Mouse (Mus musculus) myocyte (in vitro differentiated cells): ENCODE data around the gene Prkcq. TPM values are rescaled to one million over a fixed set of nuclear protein-coding genes. Genes with fewer than 3 reads are reported as not detected.

Experiments used
- H3K27me3 ChIP-seq: one replicate; pipeline ENCODE4 v1.6.1; 2011; ENCODE audit not compliant: control insufficient read depth, insufficient read depth, insufficient read length
- H3K36me3 ChIP-seq: one replicate; pipeline ENCODE4 v1.6.1; 2011; ENCODE audit not compliant: control insufficient read depth, insufficient read depth
- H3K4me2 ChIP-seq: one replicate; pipeline ENCODE4 v1.6.1; 2011; ENCODE audit warnings: low read depth, control low read depth
- H3K4me3 ChIP-seq: one replicate; pipeline ENCODE4 v1.5.1; 2011; ENCODE audit warnings: mild to moderate bottlenecking, control low read depth, moderate library complexity
- H3K79me2 ChIP-seq: one replicate; pipeline ENCODE4 v1.6.1; 2011; ENCODE audit not compliant: control insufficient read depth, insufficient read depth
- H3ac ChIP-seq: one replicate; pipeline ENCODE4 v1.6.1; 2011; ENCODE audit not compliant: control insufficient read depth, insufficient read length
- CEBPB ChIP-seq: IDR thresholded peaks from 2 replicates; pipeline ENCODE4 v1.6.1; 2011; ENCODE audit warnings: mild to moderate bottlenecking, moderate library complexity; ENCODE audit not compliant: poor library complexity, insufficient read depth, severe bottlenecking
- E2F4 ChIP-seq: IDR thresholded peaks from one replicate; pipeline ENCODE4 v1.6.1; 2011; ENCODE audit warnings: mild to moderate bottlenecking, control low read depth, moderate library complexity; ENCODE audit not compliant: insufficient read depth
- MAX ChIP-seq: IDR thresholded peaks from one replicate; pipeline ENCODE4 v1.6.1; 2011; ENCODE audit warnings: low read depth, mild to moderate bottlenecking, control low read depth
- MYOD1 ChIP-seq, 3 experiments: IDR thresholded peaks; one replicate each; pipeline ENCODE4 v1.6.1; 2011; ENCODE audit warnings: control low read depth in 2 of 3, low read depth in 2 of 3, mild to moderate bottlenecking in 2 of 3, moderate library complexity in 1 of 3; ENCODE audit not compliant: insufficient read length in 2 of 3, control insufficient read depth in 1 of 3
- MYOG ChIP-seq, 3 experiments: IDR thresholded peaks; one replicate each; pipeline ENCODE4 v1.6.1; 2011; ENCODE audit warnings: control low read depth in 2 of 3, low read depth in 2 of 3, mild to moderate bottlenecking in 2 of 3; ENCODE audit not compliant: insufficient read length in 2 of 3, control insufficient read depth in 1 of 3, insufficient read depth in 1 of 3
- POLR2A ChIP-seq: IDR thresholded peaks from one replicate; pipeline ENCODE4 v1.6.1; 2011; ENCODE audit warnings: low read depth, mild to moderate bottlenecking, control low read depth, moderate library complexity; ENCODE audit not compliant: insufficient read length
- POLR2AphosphoS2 ChIP-seq: IDR thresholded peaks from one replicate; pipeline ENCODE4 v1.6.1; 2011; ENCODE audit warnings: low read depth, control low read depth; ENCODE audit not compliant: insufficient read length
- REST ChIP-seq: IDR thresholded peaks from one replicate; pipeline ENCODE4 v1.6.1; 2011; ENCODE audit warnings: mild to moderate bottlenecking, control low read depth, moderate library complexity; ENCODE audit not compliant: insufficient read depth, insufficient read length
- SRF ChIP-seq: IDR thresholded peaks from one replicate; pipeline ENCODE4 v1.6.1; 2011; ENCODE audit warnings: low read depth; ENCODE audit not compliant: control insufficient read depth, insufficient read length
- TCF12 ChIP-seq: IDR thresholded peaks from one replicate; pipeline ENCODE4 v1.6.1; 2011; ENCODE audit warnings: mild to moderate bottlenecking, control low read depth; ENCODE audit not compliant: poor library complexity, insufficient read depth, severe bottlenecking
- TCF3 ChIP-seq: IDR thresholded peaks from one replicate; pipeline ENCODE4 v1.6.1; 2011; ENCODE audit warnings: low read depth, control low read depth; ENCODE audit not compliant: insufficient read length
- USF1 ChIP-seq: IDR thresholded peaks from one replicate; pipeline ENCODE4 v1.6.1; 2011; ENCODE audit warnings: low read depth, mild to moderate bottlenecking, control low read depth, moderate library complexity
- polyA plus RNA-seq: library from polyadenylated mRNA; unstranded; fragments of >200 nt; fragmentation: generic; extraction: Trizol; gene quantifications from one replicate; pipeline ENCODE4 v1.2.1, GENCODE M21; 2012; ENCODE audit warnings: missing spikeins

Prkcq gene
- polyA plus RNA-seq, 1 experiment: 0.02 TPM

DNA sequence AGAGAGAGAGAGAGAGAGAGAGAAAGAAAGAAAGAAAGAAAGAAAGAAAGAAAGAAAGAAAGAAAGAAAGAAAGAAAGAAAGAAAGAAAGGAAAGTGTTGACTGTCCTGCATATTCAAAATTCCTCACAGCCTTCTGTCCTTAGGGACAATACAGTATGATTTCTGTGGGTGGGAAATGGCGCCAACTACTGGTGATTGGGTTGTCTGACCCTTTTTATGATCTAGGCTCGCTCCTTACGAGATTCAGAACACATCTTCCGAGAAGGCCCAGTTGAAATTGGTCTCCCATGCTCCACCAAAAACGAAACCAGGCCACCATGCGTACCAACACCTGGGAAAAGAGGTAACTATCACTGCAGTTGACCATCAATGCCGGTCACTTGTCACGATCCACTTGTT, 82.0 kb downstream of the Prkcq start:
- Histone ChIP-seq H3K79me2 (no peaks in the 10 kb centered on the region), H3K4me2 (no peak overlapping the region), H3K36me3 (no peaks in the 10 kb centered on the region), H3ac (no peak overlapping the region), H3K4me3 (no peak overlapping the region), H3K27me3 (no peaks in the 10 kb centered on the region)
- TF ChIP-seq REST (no peak), MYOG (IDR thresholded peaks at IDR 0.05; ENCODE audit: control insufficient read depth in 1 of 3, insufficient read depth in 1 of 3, insufficient read length in 2 of 3, low read depth in 2 of 3) (no peak), MYOD1 (IDR thresholded peaks at IDR 0.05; ENCODE audit: control insufficient read depth in 1 of 3, insufficient read length in 2 of 3, low read depth in 2 of 3) (no peak), SRF (no peak), USF1 (no peak), E2F4 (no peak), POLR2A (no peak), TCF12 (no peak)

DNA sequence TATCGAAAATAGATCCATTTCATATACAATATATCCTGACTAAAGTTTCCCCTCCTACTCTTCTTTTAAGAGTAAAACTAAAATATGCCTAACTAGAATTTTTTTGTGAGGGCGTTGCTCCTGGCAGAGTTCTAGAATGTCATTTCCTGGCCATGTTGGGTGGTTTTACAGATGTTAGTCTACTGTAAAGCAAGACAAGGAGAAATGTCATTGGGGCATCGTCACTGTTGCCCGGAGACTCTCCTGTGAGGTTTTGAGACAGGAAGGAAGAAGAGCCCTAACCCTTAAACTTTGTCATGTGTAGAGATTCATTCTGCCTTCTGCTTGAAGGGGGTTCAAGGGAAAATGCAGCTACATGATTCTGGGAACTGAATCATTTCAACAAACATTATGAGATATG, 82.5 kb downstream of the Prkcq start:
- TF ChIP-seq POLR2AphosphoS2: no peak
- H3K79me2 ChIP-seq: no peaks in the 10 kb centered on the region

DNA sequence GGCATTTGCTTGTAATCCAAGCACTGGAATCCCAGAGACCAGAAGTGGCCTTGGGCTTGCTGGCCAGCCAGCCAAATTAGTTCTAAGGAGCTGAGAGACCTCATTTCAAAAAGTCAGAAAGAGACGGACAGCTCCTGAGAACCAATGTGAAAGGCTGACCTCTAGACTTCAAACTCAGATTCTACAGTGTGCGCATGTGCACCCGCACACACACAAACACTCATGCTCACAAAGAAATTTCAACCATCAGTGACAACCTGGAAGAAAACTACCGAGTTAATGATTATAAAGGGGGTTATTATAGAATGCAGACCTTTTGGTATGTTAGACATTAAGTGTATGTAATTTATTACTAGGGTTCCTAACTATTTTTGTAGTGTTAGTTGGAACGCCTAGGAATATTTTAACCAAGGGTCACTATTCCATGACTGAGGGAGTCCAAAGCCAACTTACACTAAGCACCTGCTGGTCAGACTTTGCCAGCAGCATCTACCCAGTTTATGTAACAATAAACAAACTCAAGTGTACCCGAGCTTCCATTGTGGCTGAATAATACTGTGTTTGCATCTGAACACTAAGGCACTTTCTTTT, 85.4 kb downstream of the Prkcq start:
- Histone ChIP-seq H3K79me2 (no peaks in the 10 kb centered on the region), H3K36me3 (no peaks in the 10 kb centered on the region), H3K27me3 (no peaks in the 10 kb centered on the region), H3K4me2 (no peak overlapping the region), H3K4me3 (no peak overlapping the region), H3ac (no peak overlapping the region)
- no peak for TF ChIP-seq TCF12
- no peak for TF ChIP-seq CEBPB
- no peak for TF ChIP-seq POLR2A
- TF ChIP-seq TCF3: no peak

More for the DNA sequence above, 82.5 kb downstream of the Prkcq start:
- Histone ChIP-seq H3K4me3 (no peak overlapping the region), H3K4me2 (no peak overlapping the region), H3K27me3 (no peaks in the 10 kb centered on the region), H3ac (no peak overlapping the region), H3K36me3 (no peaks in the 10 kb centered on the region)

DNA sequence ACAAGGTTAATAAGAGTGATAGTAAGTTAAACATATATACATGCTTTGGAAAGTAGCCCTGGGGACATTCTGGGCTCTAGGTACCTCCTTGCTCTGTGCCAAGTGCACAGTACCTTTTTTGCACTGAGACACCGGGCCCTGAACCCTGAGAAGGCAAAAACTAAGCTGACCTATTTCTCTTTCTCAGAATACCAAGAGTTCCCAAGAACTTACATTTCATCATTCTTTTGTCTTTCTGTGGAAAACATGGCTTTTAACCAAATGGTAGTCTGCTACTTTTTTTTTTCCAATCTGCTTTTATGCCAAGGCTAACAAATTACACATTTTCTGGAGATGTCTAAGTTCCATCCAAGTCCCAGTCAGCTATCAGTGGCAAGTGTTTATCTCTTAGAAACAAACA, 86.3 kb downstream of the Prkcq start:
- H3K36me3 ChIP-seq: no peaks in the 10 kb centered on the region
- no peak overlapping the region for H3K4me2 ChIP-seq
- no peak for TF ChIP-seq POLR2A
- no peak for TF ChIP-seq E2F4
- TF ChIP-seq MYOD1 (IDR thresholded peaks at IDR 0.05; ENCODE audit: control insufficient read depth in 1 of 3, insufficient read length in 2 of 3, low read depth in 2 of 3): no peak
- no peak for TF ChIP-seq REST
- TF ChIP-seq CEBPB: no peak
- TF ChIP-seq MAX: no peak
- TF ChIP-seq POLR2AphosphoS2: no peak
- no peak for TF ChIP-seq TCF3
- no peak for TF ChIP-seq TCF12
- no peak for TF ChIP-seq SRF
- no peak for TF ChIP-seq USF1
- TF ChIP-seq MYOG (IDR thresholded peaks at IDR 0.05; ENCODE audit: control insufficient read depth in 1 of 3, insufficient read depth in 1 of 3, insufficient read length in 2 of 3, low read depth in 2 of 3): no peak
- H3K27me3 ChIP-seq: no peaks in the 10 kb centered on the region
- H3K4me3 ChIP-seq: no peak overlapping the region
- no peak overlapping the region for H3ac ChIP-seq
- no peaks in the 10 kb centered on the region for H3K79me2 ChIP-seq

DNA sequence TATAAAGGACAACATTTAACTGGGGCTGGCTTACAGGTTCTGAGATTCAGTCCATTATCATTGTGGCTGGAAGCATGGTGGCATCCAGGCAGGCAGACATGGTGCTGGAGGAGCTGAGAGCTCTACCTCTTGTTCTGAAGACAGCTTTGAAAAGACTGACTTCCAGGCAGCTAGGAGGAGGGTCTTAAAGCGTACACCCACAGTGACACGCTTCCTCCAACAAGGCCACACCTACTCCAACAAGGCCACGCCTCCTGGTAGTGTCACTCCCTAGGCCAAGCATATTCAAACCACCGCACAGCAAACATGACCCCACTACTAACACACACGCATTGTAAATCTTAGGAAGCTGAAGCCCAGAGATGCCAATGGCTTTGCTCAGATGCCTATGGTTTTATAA, 87.5 kb downstream of the Prkcq start:
- H3K79me2 ChIP-seq: no peaks in the 10 kb centered on the region
- H3K4me2 ChIP-seq: no peak overlapping the region
- H3K36me3 ChIP-seq: no peaks in the 10 kb centered on the region
- no peak overlapping the region for H3ac ChIP-seq
- H3K27me3 ChIP-seq: no peaks in the 10 kb centered on the region
- no peak overlapping the region for H3K4me3 ChIP-seq
- TF ChIP-seq MAX (no peak), E2F4 (no peak), TCF3 (no peak), SRF (no peak), REST (no peak), POLR2A (no peak), POLR2AphosphoS2 (no peak), MYOD1 (IDR thresholded peaks at IDR 0.05; ENCODE audit: control insufficient read depth in 1 of 3, insufficient read length in 2 of 3, low read depth in 2 of 3) (no peak), CEBPB (no peak), TCF12 (no peak), USF1 (no peak), MYOG (IDR thresholded peaks at IDR 0.05; ENCODE audit: control insufficient read depth in 1 of 3, insufficient read depth in 1 of 3, insufficient read length in 2 of 3, low read depth in 2 of 3) (no peak)
